Mouse (Mus musculus) brain, embryonic 14.5 days (tissue): ENCODE data around the gene Phf12. TPM values are rescaled to one million over a fixed set of nuclear protein-coding genes. Genes with fewer than 3 reads are reported as not detected.

Experiments
- DNase-seq: peaks from one replicate; pipeline ENCODE4 v3.0.0-alpha.2; 2011; ENCODE audit warnings: low read depth
- CTCF ChIP-seq: fragments of 200-500 bp; IDR thresholded peaks from 2 replicates; pipeline ENCODE4 v1.5.1; 2012; ENCODE audit warnings: inconsistent platforms, mild to moderate bottlenecking, moderate library complexity, borderline replicate concordance; ENCODE audit not compliant: insufficient read depth, insufficient read length; ENCODE audit errors: extremely low read depth
- POLR2A ChIP-seq: fragments of 200-500 bp; IDR thresholded peaks from 2 replicates; pipeline ENCODE4 v1.6.1; 2012; ENCODE audit warnings: mild to moderate bottlenecking, inconsistent platforms, borderline replicate concordance; ENCODE audit not compliant: poor library complexity, insufficient read depth, insufficient read length, severe bottlenecking; ENCODE audit errors: extremely low read depth
- polyA plus RNA-seq: library from polyadenylated mRNA; depleted of rRNA; stranded (reverse); fragments of >200 nt; gene quantifications from 2 replicates; pipeline ENCODE4 v1.2.3, GENCODE M21; 2012; rRNA removed

Gene Phf12
- polyA plus RNA-seq, 1 experiment, result 76.0 TPM

DNA sequence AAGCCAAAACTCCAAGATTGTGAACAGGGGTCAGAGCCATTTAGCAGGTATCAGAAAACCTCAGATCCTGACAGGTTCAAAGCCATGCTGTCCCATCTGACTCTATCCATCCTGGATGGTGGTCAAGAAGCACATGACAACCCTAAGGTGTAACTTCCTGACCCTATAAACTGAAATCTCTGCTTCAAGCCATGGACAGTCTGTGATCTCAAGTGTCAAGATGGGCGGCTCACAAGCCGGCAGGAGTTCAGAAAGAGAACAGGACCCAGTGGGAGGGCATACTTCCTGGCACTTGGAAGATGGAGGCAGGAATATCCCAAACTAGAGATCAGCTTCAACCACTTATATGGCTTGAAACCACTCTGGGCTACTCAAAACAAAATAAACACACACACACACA lies 84.1 kb downstream of the Phf12 start:
- no peak for DNase-seq

GRCm38 (mm10) chr11:78067566-78067965 lies 85.0 kb downstream of the Phf12 start:
- no peak for DNase-seq

More for the DNA sequence above, 84.1 kb downstream of the Phf12 start:
- TF ChIP-seq CTCF (no peak), POLR2A (no peak)

DNA sequence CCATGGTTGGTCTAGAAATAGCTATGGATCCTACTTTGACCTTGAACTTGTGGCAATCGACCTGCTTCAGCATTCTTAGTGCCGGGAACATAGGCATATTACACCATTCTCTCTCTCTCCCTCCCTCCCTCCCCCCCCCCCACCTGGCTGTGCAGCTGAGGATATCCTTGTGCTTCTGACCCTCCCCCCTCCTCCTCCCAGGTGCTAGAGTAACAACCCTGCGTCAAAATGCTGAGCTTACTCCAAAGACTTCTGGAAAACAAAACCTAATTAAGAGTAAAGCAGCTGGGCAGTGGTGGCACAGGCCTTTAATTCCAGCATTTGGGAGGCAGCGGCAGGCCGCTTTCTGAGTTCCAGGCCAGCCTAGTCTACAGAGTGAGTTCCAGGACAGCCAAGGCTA lies 86.6 kb downstream of the Phf12 start:
- no peak for DNase-seq
- no peak for TF ChIP-seq POLR2A
- no peak for TF ChIP-seq CTCF

More at GRCm38 (mm10) chr11:78067566-78067965, 85.0 kb downstream of the Phf12 start:
- TF ChIP-seq POLR2A (no peak), CTCF (no peak)

DNA sequence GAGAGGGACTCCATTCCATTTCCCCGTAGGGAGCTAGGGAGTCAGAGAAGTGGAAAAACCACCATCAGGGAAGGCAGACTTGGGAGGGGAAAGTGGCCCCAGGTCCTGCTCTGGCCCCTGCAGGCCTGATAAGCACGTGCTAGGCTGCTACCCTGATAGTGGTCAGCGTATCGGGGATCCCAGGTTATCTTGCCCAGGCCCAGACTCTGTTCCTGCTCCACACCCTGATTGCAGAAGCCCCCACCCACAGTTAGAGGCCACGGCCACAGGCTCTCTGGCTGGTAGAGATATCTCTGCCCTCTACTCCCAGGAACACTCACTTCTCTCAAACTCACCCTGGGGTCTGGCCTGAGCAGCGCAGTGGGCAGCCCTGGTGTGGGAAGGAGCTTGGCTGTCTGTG lies 87.1 kb downstream of the Phf12 start:
- TF ChIP-seq CTCF (no peak), POLR2A (no peak)
- DNase-seq, result no peak

DNA sequence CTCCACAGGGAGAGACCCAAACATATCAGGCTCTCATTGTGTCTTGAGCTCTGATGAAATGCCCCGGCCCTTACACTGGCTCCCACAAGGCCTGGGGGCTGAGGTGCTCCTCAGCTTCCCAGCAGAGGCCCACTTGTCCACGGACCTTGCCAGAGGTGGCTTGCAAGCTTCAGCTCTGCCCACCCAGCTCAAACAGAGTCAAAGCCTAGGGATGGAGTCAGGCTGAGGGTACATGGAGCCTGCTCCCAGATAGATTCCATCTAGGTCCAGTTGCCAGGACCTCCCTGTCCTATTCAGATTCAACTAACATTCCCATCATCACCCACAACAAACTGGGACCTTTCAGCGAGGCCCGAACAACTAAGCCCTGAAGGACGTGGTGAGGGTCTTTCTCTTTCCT lies 89.4 kb downstream of the Phf12 start:
- TF ChIP-seq CTCF, result no peak
- no peak for TF ChIP-seq POLR2A
- no peak for DNase-seq

DNA sequence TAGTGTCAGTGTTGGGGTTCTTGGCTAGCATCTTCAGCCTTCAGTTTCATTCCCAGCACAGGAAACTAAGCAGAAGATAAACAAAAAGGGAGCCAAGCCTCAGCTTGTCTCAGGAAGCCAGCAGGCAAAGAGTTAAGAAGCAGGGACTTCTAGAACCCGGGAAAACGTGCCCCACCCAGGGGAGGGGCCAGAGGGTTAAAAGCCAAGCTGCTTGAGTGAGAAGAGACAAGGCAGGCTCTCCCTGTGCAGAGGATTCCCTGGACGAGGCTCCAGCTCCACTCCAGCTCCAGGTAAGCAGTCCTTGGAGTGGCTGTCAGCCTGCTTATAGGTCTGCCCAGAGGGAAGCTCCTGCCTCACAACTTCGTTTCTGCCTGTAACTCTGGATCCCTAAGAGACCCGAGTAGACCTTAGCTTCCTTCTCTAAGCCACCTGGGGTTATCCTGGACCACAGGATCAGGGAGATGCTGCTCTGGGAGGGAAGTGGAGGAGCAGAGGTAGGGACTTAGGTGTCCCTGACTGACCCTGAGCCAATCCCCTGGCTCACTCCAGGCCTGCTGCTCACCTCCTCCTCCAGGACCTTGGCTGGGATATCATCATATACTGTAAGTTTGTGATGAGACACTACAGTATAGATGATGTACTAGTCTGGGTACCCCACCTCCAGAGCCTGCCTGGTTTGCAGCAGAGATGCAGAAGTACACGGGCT lies 90.0 kb downstream of the Phf12 start:
- TF ChIP-seq CTCF (no peak), POLR2A (no peak)
- no peak for DNase-seq

GRCm38 (mm10) chr11:78073577-78074276 lies 91.2 kb downstream of the Phf12 start:
- no peak for DNase-seq
- no peak for TF ChIP-seq POLR2A
- no peak for TF ChIP-seq CTCF

DNA sequence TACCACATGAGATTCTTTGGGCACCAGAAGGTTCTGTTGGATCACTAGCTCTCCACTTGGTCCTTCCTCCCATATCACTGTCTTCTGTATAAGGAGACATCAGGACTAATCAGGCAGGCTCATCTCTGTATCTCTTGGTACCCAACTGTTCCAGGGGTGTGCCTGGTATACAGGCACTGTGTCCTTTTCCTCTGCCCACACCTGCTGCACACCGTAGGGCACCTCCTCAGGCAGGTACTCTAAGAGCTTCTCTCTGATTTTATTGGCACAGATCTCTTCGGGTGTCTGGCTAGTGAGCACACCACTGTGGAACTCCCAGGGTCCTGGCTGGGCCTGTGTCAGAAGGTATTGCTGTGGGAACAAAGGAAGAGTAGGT lies 91.7 kb downstream of the Phf12 start:
- DNase-seq, result no peak
- TF ChIP-seq POLR2A (no peak), CTCF (no peak)

DNA sequence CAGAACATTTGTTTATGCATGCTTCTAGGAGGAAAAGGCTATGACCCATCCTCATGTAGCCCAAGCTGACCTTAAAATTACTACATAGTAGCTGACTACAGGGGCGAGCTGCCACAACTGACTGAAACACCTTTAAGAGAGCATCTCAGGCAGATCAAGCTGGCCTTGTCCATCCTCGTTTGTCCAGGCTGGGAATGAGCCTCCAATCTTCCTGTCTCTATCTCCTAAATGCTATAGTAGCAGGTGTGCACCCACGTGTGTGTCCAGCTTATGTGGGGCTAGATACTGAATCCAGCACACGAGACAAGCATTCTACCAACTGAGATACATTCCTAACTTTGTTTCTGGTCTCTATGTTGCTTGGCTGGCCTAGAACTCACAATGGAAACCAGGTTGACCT lies 92.1 kb downstream of the Phf12 start:
- no peak for DNase-seq
- TF ChIP-seq POLR2A, result no peak
- TF ChIP-seq CTCF, result no peak

Other genes starting within 250 kb of the Phf12 start
- 45.6 and 67.3 TPM in 2 replicates for gene Myo18a, start 219.5 kb upstream of the Phf12 start, polyA plus RNA-seq
- not detected in 2 replicates for gene Gm10277, start 195.0 kb upstream of the Phf12 start, polyA plus RNA-seq
- gene Pipox, start 88.7 kb upstream of the Phf12 start, polyA plus RNA-seq, result 10.0 and 19.2 TPM in 2 replicates
- gene Sez6, start 52.0 kb upstream of the Phf12 start, polyA plus RNA-seq, result 173 and 174 TPM in 2 replicates
- 30.9 and 38.7 TPM in 2 replicates for gene Dhrs13, start 49.5 kb downstream of the Phf12 start, polyA plus RNA-seq
- 111 and 112 TPM in 2 replicates for gene Flot2, start 55.2 kb downstream of the Phf12 start, polyA plus RNA-seq
- 31.5 and 40.6 TPM in 2 replicates for gene Eral1, start 97.6 kb downstream of the Phf12 start, polyA plus RNA-seq
- gene Fam222b, start 111.9 kb downstream of the Phf12 start, polyA plus RNA-seq, result 19.8 and 36.5 TPM in 2 replicates
- gene Traf4, start 182.8 kb downstream of the Phf12 start, polyA plus RNA-seq, result 204 and 250 TPM in 2 replicates
- 8.1 and 13.8 TPM in 2 replicates for gene Nek8, start 193.9 kb downstream of the Phf12 start, polyA plus RNA-seq
- 13.1 and 15.4 TPM in 2 replicates for gene Tlcd1, start 194.0 kb downstream of the Phf12 start, polyA plus RNA-seq
- 1,462 and 1,587 TPM in 2 replicates for gene Rpl23a, start 200.8 kb downstream of the Phf12 start, polyA plus RNA-seq
- gene Rab34, start 205.7 kb downstream of the Phf12 start, polyA plus RNA-seq, result 67.6 and 98.9 TPM in 2 replicates
- 0.43 and 1.0 TPM in 2 replicates for gene Proca1, start 210.6 kb downstream of the Phf12 start, polyA plus RNA-seq